Mouse (Mus musculus): Measurements from ENCODE around the gene Nlk.

DNA sequence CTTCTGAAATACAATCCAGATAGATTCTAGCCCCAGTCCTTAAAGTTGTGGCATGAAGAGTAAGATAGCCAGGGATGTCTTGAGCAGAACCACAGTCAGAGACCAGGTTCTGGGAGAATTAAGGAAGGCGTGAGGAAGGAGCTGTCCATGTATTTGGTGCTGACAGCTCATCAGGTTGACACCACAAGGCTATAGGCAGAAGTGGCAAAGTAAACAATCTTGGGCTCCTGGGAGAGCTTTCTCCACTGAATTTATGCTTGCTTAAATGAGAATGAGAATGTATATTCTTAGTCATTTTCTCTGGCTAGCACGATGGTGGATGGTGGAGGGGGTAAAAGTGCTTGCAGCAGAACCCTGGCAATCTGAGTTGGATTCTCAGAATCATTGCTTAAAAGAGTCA lies 33.7 kb upstream of the Nlk start:
- TF ChIP-seq POLR2A (IDR thresholded peaks at IDR 0.05; ENCODE audit: insufficient read length, low read depth): no peak
- TF ChIP-seq MYOG (IDR thresholded peaks at IDR 0.05; ENCODE audit: control insufficient read depth in 1 of 3, insufficient read depth in 1 of 3, insufficient read length in 2 of 3, low read depth in 2 of 3): no peak
- no peak for TF ChIP-seq MYOD1 (IDR thresholded peaks at IDR 0.05; ENCODE audit: control insufficient read depth in 1 of 3, insufficient read length in 2 of 3, low read depth in 2 of 3)
- no peak for TF ChIP-seq SRF (IDR thresholded peaks at IDR 0.05; ENCODE audit: control insufficient read depth, insufficient read length, low read depth)
- TF ChIP-seq E2F4 (IDR thresholded peaks at IDR 0.05; ENCODE audit: insufficient read depth): no peak
